Mouse (Mus musculus) left cerebral cortex, adult 6 months (tissue): ENCODE data around the gene 4933400A11Rik. TPM values are rescaled to one million over a fixed set of nuclear protein-coding genes. Genes with fewer than 3 reads are reported as not detected.

Experiments
- long read RNA-seq, 2 experiments: library from polyadenylated mRNA; unstranded; transcript quantifications; one replicate each; pipeline ENCODE4 v2.0.0; 2019 to 2020
- polyA plus RNA-seq: library from polyadenylated mRNA; unstranded; fragments of <200 nt; fragmentation: Nextera tagmentation; gene quantifications from 2 replicates; pipeline ENCODE4 v1.2.3, GENCODE M21; 2021

The 4933400A11Rik gene
- polyA plus RNA-seq = not detected in 2 replicates
- long read RNA-seq, experiment 1 = 0 reads
- long read RNA-seq, experiment 2 = 0 reads

GRCm38 (mm10) chrX:169779535-169779934 is at the start of gene 4933400A11Rik:
4933400A11Rik (minus strand) TSS chrX:169779635.

Other genes starting within 250 kb of the 4933400A11Rik start
- gene Mid1, start 94.4 kb downstream of the 4933400A11Rik start, polyA plus RNA-seq = 5.8 and 6.7 TPM in 2 replicates
- 14.6 and 22.3 TPM in 2 replicates for gene Gm21887, start 230.0 kb upstream of the 4933400A11Rik start, polyA plus RNA-seq